Mouse (Mus musculus): ENCODE measurements around the gene Kctd10.

DNA sequence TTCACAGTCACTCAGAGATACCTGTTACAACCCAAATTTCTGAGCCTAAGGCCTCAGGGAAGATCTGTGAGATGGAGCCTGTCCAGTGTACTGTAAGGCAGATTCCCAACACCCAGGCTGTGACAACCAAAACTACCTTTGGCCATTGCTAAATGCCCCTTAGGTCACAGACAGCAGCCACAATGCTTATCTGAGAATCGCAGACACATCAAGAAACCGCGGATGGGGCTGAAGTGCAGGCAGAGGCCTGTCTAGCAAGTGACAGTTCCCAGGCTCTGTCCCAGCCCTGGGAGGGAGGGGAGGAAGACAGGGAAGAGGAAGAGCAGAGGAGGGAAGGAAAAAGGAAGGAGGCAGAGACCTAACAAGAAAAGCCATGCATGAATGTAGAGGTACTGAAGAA lies 9.0 kb downstream of the Kctd10 start:
- TF ChIP-seq CTCF (IDR thresholded peaks at IDR 0.05; ENCODE audit: low read depth, low read length) (no peak), POLR2A (IDR thresholded peaks at IDR 0.05; ENCODE audit: extremely low read depth, insufficient read depth, low read length) (no peak)

Data from liver, adult 2 months (tissue).